Mouse (Mus musculus) thymus, postnatal 25 days (tissue): ENCODE measurements around the gene Sun5.
A peak's percentile ranks its signal among the peaks of the same experiment; 100 is the strongest.
"Not testable (repeated sequence)": the region's sequence is repeated elsewhere in the genome, so short reads cannot be mapped to it uniquely, and the experiment has no call there.

Source experiments
- DNase-seq: peaks from one replicate; pipeline ENCODE4 v3.0.0; 2022

The Sun5 gene

GRCm38 (mm10) chr2:153870984-153871383, at the start of gene Sun5:
TSS of gene Sun5 (minus strand) at chr2:153871084.
- no peak for DNase-seq

GRCm38 (mm10) chr2:153917930-153918329, 47.0 kb upstream of the Sun5 start, which contains the start of gene Bpifb3:
TSS of gene Bpifb3 (plus strand) at chr2:153918230.
- no peak for DNase-seq

GRCm38 (mm10) chr2:153914151-153914550, 43.3 kb upstream of the Sun5 start:
- no peak for DNase-seq

GRCm38 (mm10) chr2:153906626-153907025, 35.7 kb upstream of the Sun5 start:
- DNase-seq, result no peak

- no peak for DNase-seq
These were observed 31.8 kb upstream of the Sun5 start for GRCm38 (mm10) chr2:153902726-153903125.

- no peak for DNase-seq
These were observed 29.2 kb upstream of the Sun5 start, which contains the start of gene Bpifb6 for GRCm38 (mm10) chr2:153900088-153900487. TSS of gene Bpifb6 (plus strand) at chr2:153900388.

GRCm38 (mm10) chr2:153899111-153899510, 28.2 kb upstream of the Sun5 start:
- no peak for DNase-seq

GRCm38 (mm10) chr2:153874745-153875144, 3.9 kb upstream of the Sun5 start, which contains the start of gene Bpifb2:
TSS of gene Bpifb2 (plus strand) at chr2:153875045.
- no peak for DNase-seq

GRCm38 (mm10) chr2:153861960-153862359, 8.9 kb downstream of the Sun5 start:
- DNase-seq, result no peak

- DNase-seq, result no peak
These were observed 10.2 kb downstream of the Sun5 start for GRCm38 (mm10) chr2:153860715-153861114.

GRCm38 (mm10) chr2:153860315-153860714, 10.6 kb downstream of the Sun5 start:
- no peak for DNase-seq

GRCm38 (mm10) chr2:153859581-153859980, 11.3 kb downstream of the Sun5 start:
- DNase-seq, result no peak

- no peak for DNase-seq
These were observed 17.3 kb downstream of the Sun5 start for GRCm38 (mm10) chr2:153853544-153853943.

GRCm38 (mm10) chr2:153851030-153851360, 19.9 kb downstream of the Sun5 start:
- DNase-seq, result peak; percentile 43

GRCm38 (mm10) chr2:153850351-153851029, 20.4 kb downstream of the Sun5 start:
- peak; percentile 9 for DNase-seq

- DNase-seq, result no peak
These were observed 22.5 kb downstream of the Sun5 start for GRCm38 (mm10) chr2:153848389-153848788.

GRCm38 (mm10) chr2:153842854-153843253, 28.0 kb downstream of the Sun5 start:
- no peak for DNase-seq

- no peak for DNase-seq
These were observed 37.6 kb downstream of the Sun5 start for GRCm38 (mm10) chr2:153833291-153833690.

- no peak for DNase-seq
These were observed 42.2 kb downstream of the Sun5 start for GRCm38 (mm10) chr2:153828704-153829103.

GRCm38 (mm10) chr2:153827171-153827830, 43.6 kb downstream of the Sun5 start:
- no peak for DNase-seq

GRCm38 (mm10) chr2:153825900-153826299, 45.0 kb downstream of the Sun5 start:
- DNase-seq, result not testable (repeated sequence)

- DNase-seq, result no peak
These were observed 46.3 kb downstream of the Sun5 start for GRCm38 (mm10) chr2:153824593-153824992.

- no peak for DNase-seq
These were observed 48.8 kb downstream of the Sun5 start for GRCm38 (mm10) chr2:153822005-153822543.

GRCm38 (mm10) chr2:153809921-153810320, 61.0 kb downstream of the Sun5 start:
- no peak for DNase-seq
